Mouse (Mus musculus): Measurements from ENCODE around the gene Prtg.

DNA sequence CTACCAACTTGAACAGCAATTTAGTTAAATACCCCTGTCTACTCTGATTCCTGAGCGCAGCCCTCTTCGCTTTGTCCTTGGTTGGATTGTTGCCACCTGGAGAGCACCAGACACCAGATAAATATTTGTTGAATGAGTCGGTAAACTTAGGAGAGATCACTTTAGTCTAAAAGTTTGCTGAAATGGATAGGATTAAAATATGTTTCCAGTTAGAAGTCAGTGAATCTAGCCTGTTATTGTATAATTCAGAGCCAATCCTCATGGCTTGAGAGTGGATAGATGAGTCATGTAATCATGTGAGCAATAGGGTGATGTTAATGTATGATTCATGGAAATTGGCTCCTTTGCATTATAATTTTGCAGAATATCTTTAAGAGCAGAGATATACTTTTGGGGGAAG lies 31.6 kb downstream of the Prtg start:
- no peak for TF ChIP-seq CTCF (IDR thresholded peaks at IDR 0.05; ENCODE audit: low read depth)
- TF ChIP-seq EP300 (IDR thresholded peaks at IDR 0.05; ENCODE audit: low read depth) = no peak
